Mouse (Mus musculus): Measurements from ENCODE around the gene A3galt2.
A peak's percentile ranks its signal among the peaks of the same experiment; 100 is the strongest.

The A3galt2 gene

GRCm38 (mm10) chr4:128755900-128756299 lies 736 bp downstream of the A3galt2 start:
- DNase-seq (ENCODE audit: low spot score): no peak

DNA sequence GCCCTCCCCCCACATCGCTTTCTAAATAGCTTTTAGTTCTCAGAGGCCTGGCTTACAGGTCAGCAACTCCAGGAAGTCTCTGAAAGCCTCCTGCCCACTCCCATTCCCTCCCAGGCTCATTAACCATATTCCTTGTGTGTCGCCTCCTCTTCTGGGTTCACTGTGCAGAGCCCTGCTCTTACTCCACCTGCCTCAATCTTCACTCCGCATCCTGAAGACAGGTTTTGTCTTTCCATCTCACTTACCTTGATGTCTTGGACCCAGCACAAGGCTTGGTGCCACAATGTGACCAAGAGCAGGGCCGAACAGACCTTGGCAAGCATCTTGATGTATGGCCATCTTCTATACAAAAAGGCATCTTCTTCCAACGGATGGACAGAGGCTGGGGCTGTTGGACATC lies 4.0 kb downstream of the A3galt2 start:
- DNase-seq (ENCODE audit: low spot score): no peak

DNA sequence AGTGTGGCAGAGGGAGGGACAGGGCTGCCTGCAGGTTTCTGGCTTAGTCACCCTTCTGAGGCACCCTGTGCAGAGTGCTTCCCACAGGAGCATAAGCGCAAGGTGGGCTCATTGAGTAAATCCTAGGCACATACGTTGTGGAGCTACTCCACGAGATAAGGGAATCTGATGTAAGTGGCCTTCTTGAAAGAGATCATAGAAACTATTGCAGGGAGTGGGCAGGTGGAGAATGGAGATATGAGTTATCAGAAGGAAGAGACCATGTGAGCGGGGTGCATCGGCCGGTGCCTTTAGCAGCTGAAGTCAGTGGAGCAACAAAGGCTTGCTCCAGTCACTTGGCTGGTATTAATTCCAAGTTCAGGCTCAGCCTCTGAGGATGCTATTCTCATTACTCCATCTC lies 4.9 kb downstream of the A3galt2 start:
- no peak for DNase-seq (ENCODE audit: low spot score)

DNA sequence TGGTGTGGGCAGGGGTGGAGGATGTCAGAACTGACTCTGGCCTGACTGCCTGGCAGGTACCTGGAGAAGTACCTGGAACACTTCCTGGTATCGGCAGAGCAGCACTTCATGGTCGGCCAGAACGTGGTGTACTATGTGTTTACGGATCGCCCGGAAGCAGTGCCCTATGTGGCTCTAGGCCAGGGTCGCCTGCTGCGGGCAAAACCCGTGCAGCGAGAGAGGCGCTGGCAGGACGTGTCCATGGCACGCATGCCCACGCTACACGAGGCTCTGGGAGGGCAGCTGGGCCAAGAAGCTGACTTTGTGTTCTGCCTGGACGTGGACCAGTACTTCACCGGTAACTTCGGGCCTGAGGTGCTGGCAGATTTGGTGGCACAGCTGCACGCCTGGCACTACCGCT lies 11.8 kb downstream of the A3galt2 start:
- no peak for DNase-seq (ENCODE audit: low spot score)

DNA sequence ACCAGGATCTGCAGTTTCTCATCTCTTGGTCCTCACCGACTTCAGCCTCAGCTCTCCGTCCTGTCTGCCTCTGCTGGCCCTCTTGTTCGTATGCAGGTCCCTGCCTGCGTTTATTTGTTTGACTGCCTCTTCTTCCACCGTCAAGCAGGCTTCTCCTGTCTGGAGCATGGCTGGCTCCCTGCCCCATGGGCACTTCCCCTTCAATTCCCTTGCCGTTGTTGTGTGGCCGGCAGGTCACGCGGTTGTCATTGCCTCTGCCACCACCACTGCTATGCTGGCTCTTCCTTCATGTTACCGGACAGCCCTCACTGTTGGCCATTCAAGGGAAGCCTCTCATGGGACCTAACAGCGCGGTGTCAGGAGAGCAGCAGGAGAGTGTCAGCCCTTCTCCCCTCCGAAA lies 13.0 kb downstream of the A3galt2 start:
- no peak for DNase-seq (ENCODE audit: low spot score)

DNA sequence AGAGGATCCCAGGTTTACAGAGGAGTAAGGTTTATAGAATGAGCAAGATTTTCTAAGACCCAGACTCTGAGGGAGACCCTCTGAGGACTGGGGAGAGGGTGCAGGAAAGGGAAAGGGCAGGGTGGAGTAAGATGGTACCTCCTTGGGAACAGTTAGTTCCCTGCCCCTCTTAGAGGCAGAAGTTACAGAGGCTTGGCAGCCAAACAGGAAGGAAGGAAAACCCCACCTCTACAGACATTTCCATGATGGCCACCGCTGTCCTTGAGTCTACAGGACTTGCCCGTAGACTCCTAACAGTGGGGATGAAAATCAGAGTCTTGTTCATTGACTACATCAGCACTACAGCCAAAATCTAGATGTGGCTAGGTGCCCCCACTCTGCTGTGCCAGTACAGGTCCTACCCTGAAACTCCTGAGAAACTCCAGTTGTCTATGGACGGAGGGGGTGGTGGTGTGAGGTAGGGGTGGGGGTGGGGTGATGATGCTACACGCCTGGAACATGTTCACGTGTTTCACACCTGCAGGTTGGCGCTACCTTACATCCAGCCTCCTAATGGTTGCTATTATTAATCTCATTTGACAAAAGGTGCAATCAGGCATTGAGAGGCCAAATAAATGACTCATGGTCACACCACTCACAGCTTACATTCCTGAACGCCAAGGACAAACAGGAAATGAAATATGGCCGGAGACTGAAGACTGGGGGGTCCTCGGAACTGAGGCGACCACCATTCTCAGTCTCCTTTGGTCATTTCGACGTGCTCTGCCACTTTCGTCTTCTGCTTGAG lies 14.6 kb downstream of the A3galt2 start:
- no peak for DNase-seq (ENCODE audit: low spot score)

GRCm38 (mm10) chr4:128770698-128771097 lies 15.5 kb downstream of the A3galt2 start:
- no peak for DNase-seq (ENCODE audit: low spot score)

GRCm38 (mm10) chr4:128773820-128774219 lies 18.7 kb downstream of the A3galt2 start:
- no peak for DNase-seq (ENCODE audit: low spot score)

GRCm38 (mm10) chr4:128774467-128774866 lies 19.3 kb downstream of the A3galt2 start:
- DNase-seq (ENCODE audit: low spot score): peak; percentile 66

DNA sequence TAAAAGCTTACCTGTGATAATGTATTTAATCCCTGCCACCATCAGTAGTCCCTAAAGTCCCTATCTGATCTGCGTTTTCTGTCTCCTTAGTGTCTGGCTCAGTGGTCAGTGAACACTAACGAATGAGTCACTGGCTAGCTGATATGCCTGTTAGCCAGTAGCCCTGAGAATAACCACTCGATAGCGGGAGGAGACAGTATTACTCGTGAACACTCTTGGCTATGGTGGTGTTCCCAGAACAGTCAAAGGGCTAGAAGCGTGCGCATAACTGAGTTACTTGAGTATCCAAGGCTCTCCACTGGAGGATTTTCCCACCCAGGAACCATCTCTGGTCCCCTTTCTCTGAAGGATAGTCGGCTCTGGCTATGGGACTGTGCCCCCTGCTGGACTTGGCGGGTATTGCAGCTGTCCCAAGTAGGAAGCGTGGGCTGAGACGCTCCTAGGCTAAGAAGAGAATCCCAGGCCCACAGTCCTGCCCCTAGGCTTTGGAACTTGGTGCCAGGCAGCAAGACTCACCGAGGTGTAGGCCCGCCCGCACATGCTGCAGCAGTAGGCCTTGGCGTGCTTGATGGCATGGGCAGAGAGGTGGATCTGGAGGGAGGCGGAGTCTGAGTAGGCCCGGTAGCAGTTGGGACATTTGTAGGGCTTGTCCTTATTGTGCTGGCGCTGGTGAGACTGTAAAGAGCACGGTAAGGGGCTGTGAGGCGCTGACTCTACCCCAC lies 21.6 kb downstream of the A3galt2 start:
- DNase-seq (ENCODE audit: low spot score): peak; percentile 86

DNA sequence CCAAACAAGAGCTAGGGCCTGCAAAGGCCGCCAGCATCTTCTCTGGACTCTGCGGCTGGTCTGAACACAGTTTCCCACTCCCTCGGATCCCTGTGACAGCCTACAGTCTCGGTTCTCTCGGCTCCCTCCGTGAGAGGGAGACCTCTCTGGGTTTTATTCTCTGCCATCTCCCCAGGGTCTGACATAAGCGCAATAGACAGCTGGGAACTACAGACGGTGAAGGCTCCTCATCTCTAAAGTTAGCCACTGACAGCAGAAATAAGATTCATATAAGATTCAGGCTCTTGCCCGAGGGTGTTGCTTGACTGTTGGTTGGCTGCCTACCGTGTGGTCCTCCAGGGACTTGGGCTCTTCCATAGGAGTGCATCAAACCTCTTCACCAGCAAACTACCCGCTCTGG lies 22.4 kb downstream of the A3galt2 start:
- no peak for DNase-seq (ENCODE audit: low spot score)

- DNase-seq (ENCODE audit: low spot score): no peak
Observed at GRCm38 (mm10) chr4:128782037-128782436, 26.9 kb downstream of the A3galt2 start.

DNA sequence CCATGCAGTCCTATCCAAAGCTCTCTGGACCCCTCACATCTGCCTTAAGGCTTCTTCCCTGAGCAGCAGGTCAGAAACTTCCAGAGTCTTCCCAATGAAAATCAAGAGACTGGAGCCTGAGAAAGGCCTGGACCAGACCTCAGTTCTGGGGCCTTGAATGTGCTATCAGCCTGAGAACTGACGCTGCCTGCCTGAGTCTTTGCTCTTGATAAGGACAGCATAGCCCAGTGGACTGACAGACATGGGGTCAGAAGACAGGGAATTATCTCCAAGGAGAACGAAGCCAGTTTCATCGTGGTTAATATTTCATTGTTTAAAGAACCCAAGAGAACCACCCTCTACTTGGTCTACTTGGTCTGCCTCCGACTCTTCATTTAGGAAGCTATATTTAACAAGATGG lies 27.5 kb downstream of the A3galt2 start:
- DNase-seq (ENCODE audit: low spot score): no peak

- DNase-seq (ENCODE audit: low spot score): no peak
Observed at GRCm38 (mm10) chr4:128784950-128785631, 29.9 kb downstream of the A3galt2 start.

GRCm38 (mm10) chr4:128785921-128786654 lies 30.9 kb downstream of the A3galt2 start:
- DNase-seq (ENCODE audit: low spot score): no peak

DNA sequence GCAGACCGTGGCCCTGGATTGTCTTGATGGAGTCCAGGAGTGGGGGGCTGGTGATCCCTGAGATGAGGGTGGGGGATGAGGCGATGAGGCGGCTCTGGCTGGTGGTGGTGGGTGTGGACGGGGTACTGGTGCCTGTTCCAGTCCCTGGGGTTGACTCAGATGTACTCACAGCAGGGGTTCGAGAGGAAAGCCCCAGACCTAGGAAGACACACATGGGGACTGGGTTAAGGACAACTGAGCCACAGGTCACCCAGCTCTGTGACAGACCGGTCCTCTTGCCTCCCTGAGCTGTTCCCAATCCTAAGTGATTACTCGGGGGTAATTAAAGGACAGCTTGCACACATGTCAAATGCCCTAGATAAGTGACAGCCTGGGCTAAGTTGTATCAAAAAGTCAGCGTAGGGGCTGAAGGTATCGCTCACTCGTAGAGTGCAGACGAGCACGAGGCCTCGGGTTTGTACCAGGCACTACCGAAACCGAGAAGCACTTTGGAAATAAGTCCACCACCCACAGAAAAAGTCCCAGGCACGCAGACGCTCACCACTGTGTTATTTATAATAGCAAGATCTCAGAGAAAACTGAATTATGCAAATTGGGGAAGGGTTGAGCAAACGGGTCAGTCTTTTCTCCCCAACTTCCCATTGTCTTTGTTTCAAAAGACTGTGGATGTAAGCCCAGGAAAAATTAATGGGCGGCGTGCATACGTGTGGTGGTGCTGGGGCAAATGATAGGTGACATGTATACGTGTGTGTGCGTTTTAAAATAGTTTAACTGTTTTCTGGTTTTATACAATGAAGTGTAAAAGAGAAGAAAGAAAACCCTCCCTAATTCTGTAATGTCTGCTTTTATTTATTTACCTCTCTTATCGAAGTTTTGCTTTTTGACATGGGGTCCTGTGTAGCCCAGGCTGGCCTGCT lies 32.1 kb downstream of the A3galt2 start:
- no peak for DNase-seq (ENCODE audit: low spot score)

GRCm38 (mm10) chr4:128788108-128788507 lies 32.9 kb downstream of the A3galt2 start:
- DNase-seq (ENCODE audit: low spot score): no peak

- no peak for DNase-seq (ENCODE audit: low spot score)
Observed at GRCm38 (mm10) chr4:128789646-128790045, 34.5 kb downstream of the A3galt2 start.

DNA sequence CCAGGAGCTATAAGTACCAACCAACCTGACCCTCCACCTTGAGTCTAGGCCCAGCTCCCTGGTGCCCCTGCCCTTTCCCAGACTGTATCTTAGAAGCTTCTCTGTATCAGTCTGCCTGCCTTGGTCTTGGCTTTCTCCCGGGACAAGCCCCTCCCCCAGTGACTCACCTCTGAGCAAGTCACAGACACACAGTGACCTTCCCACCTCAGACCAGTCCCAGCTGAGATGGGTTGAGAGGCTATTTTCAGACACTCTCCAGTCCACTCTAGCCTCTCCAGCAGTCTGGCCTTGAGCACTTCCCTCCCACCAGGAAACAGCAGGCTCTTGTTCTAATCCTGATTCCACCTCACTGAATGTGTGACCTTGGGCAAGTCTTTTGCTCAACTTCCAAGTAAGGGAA lies 38.5 kb downstream of the A3galt2 start:
- DNase-seq (ENCODE audit: low spot score): no peak

GRCm38 (mm10) chr4:128794198-128794597 lies 39.0 kb downstream of the A3galt2 start:
- DNase-seq (ENCODE audit: low spot score): no peak

DNA sequence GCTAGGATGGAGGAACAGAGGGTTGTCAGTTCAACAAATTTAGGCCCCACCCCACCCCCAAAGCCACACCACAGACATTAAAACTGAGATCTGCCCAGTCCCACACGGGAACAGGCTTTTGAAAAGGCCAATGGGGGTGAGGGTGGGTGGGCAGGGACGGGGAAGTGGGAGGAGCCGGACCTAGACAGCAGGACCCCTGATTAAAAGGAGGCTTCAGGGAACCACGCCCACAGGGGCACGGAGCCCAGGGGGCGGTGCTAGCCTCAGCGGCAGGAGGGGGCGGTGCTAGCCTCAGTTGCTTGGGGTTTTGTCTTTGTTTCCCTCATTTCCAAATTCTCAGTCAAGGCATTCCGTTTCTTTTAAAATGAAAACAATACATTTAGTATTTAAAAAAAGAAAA lies 40.4 kb downstream of the A3galt2 start:
- peak; percentile 81 for DNase-seq (ENCODE audit: low spot score)

Data from embryo, embryonic 10.5 days (tissue).